Mouse (Mus musculus): ENCODE results near the gene Urb1.
A peak's percentile ranks its signal among the peaks of the same experiment; 100 is the strongest.

Gene Urb1

GRCm38 (mm10) chr16:90809975-90810715, at the start of gene Urb1:
Urb1 (minus strand) TSS chr16:90810413.
- ATAC-seq (ENCODE audit: insufficient number of reproducible peaks, low FRiP score, low TSS enrichment), result peak; percentile 85

GRCm38 (mm10) chr16:90858206-90858605, 48.0 kb upstream of the Urb1 start:
- no peak for ATAC-seq (ENCODE audit: insufficient number of reproducible peaks, low FRiP score, low TSS enrichment)

- no peak for ATAC-seq (ENCODE audit: insufficient number of reproducible peaks, low FRiP score, low TSS enrichment)
Measured at GRCm38 (mm10) chr16:90856552-90857200, 46.5 kb upstream of the Urb1 start.

GRCm38 (mm10) chr16:90851621-90852334, 41.6 kb upstream of the Urb1 start:
- no peak for ATAC-seq (ENCODE audit: insufficient number of reproducible peaks, low FRiP score, low TSS enrichment)

- no peak for ATAC-seq (ENCODE audit: insufficient number of reproducible peaks, low FRiP score, low TSS enrichment)
Measured at GRCm38 (mm10) chr16:90850881-90851280, 40.7 kb upstream of the Urb1 start.

GRCm38 (mm10) chr16:90849262-90849661, 39.0 kb upstream of the Urb1 start:
- ATAC-seq (ENCODE audit: insufficient number of reproducible peaks, low FRiP score, low TSS enrichment), result no peak

GRCm38 (mm10) chr16:90848697-90849096, 38.5 kb upstream of the Urb1 start:
- ATAC-seq (ENCODE audit: insufficient number of reproducible peaks, low FRiP score, low TSS enrichment), result no peak

GRCm38 (mm10) chr16:90845591-90845990, 35.4 kb upstream of the Urb1 start:
- no peak for ATAC-seq (ENCODE audit: insufficient number of reproducible peaks, low FRiP score, low TSS enrichment)

GRCm38 (mm10) chr16:90845038-90845437, 34.8 kb upstream of the Urb1 start:
- no peak for ATAC-seq (ENCODE audit: insufficient number of reproducible peaks, low FRiP score, low TSS enrichment)

- no peak for ATAC-seq (ENCODE audit: insufficient number of reproducible peaks, low FRiP score, low TSS enrichment)
Measured at GRCm38 (mm10) chr16:90842164-90842563, 32.0 kb upstream of the Urb1 start.

- no peak for ATAC-seq (ENCODE audit: insufficient number of reproducible peaks, low FRiP score, low TSS enrichment)
Measured at GRCm38 (mm10) chr16:90837431-90837830, 27.2 kb upstream of the Urb1 start.

GRCm38 (mm10) chr16:90833041-90833791, 23.0 kb upstream of the Urb1 start:
- no peak for ATAC-seq (ENCODE audit: insufficient number of reproducible peaks, low FRiP score, low TSS enrichment)

GRCm38 (mm10) chr16:90832495-90832894, 22.3 kb upstream of the Urb1 start:
- ATAC-seq (ENCODE audit: insufficient number of reproducible peaks, low FRiP score, low TSS enrichment), result no peak

GRCm38 (mm10) chr16:90831676-90832075, 21.5 kb upstream of the Urb1 start:
- no peak for ATAC-seq (ENCODE audit: insufficient number of reproducible peaks, low FRiP score, low TSS enrichment)

- peak; percentile 69 for ATAC-seq (ENCODE audit: insufficient number of reproducible peaks, low FRiP score, low TSS enrichment)
Measured at GRCm38 (mm10) chr16:90830686-90831439, 20.6 kb upstream of the Urb1 start.

GRCm38 (mm10) chr16:90829894-90830685, 19.9 kb upstream of the Urb1 start:
- peak; percentile 83 for ATAC-seq (ENCODE audit: insufficient number of reproducible peaks, low FRiP score, low TSS enrichment)

GRCm38 (mm10) chr16:90829136-90829535, 18.9 kb upstream of the Urb1 start:
- ATAC-seq (ENCODE audit: insufficient number of reproducible peaks, low FRiP score, low TSS enrichment), result no peak

- ATAC-seq (ENCODE audit: insufficient number of reproducible peaks, low FRiP score, low TSS enrichment), result no peak
Measured at GRCm38 (mm10) chr16:90827498-90827897, 17.3 kb upstream of the Urb1 start.

GRCm38 (mm10) chr16:90826457-90826856, 16.2 kb upstream of the Urb1 start, which contains the start of gene Eva1c:
Eva1c (plus strand) TSS chr16:90826719.
- no peak for ATAC-seq (ENCODE audit: insufficient number of reproducible peaks, low FRiP score, low TSS enrichment)
